In genomic region chr10:40845626-40846025, GRCm38 (mm10) we compare ENCODE assay signal across 21 mouse cellular contexts. TPM values are rescaled to one million over a fixed set of nuclear protein-coding genes. Genes with fewer than 3 reads are reported as not detected.
DNase-seq lines count a peak whose midpoint lies in the region; ATAC-seq and TF ChIP-seq lines count a peak whose summit lies in the region.
"Had no signal": no experiment of that assay in that cellular context is flagged by ENCODE, and none has a peak within 500 bp of the region (broad histone marks: within the 10 kb centered on the region; RNA-seq: fewer than 3 reads in every experiment).

No protein-coding gene starts in this region.

- TF ChIP-seq CTCF in left cerebral cortex, adult 2 months (IDR thresholded peaks at IDR 0.05), result no peak

- intact Hi-C loops in left cerebral cortex, adult 2 months (cut with DNase I), result loop anchor here (2.0 kb wide), 2 partner anchors 35 to 157 kb away; no protein-coding TSS in a partner anchor

- peak; percentile 33 for DNase-seq in cerebellum, adult 11 months
- no peak for DNase-seq in cerebellum, adult 8-10 months
- no peak for DNase-seq in left cerebral cortex, adult 2 months (ENCODE audit: extremely low spot score in 1 of 2, low spot score in 2 of 2)
- DNase-seq in left cerebral cortex, adult 9 months (ENCODE audit: low spot score in 2 of 2), result no peak
- DNase-seq in ZHBTc4 (ENCODE audit: low read depth, low spot score), result peak; percentile 36
- peak; percentile 76 to 78 for DNase-seq in cerebellum, postnatal 25 days
- no peak for DNase-seq in lung, postnatal 14 days
- DNase-seq: heart, postnatal 36 days; layer of hippocampus, postnatal 36 days; lung, adult 18-20 months; thymus, postnatal 14 days had no signal

- peak overlapping the region; percentile 81 for H3K27ac ChIP-seq in left cerebral cortex, adult 2 months
- H3K27ac ChIP-seq: forebrain, embryonic 10.5 days; stomach, postnatal 0 days had no signal

- ATAC-seq in megakaryocyte, adult 5-6 weeks (ENCODE audit: poor library complexity, severe bottlenecking), result no peak
- ATAC-seq: hindbrain, embryonic 16.5 days; intestine, embryonic 16.5 days; midbrain, embryonic 16.5 days had no signal

- no peak overlapping the region for H3K4me3 ChIP-seq in left cerebral cortex, adult 2 months
- H3K4me3 ChIP-seq: forebrain, embryonic 10.5 days; heart, embryonic 13.5 days had no signal

RNA-seq across cellular contexts. Expression of gene Cdc40, which starts 37.5 kb away (rescaled TPM):
- total RNA-seq in left cerebral cortex, adult 2 months (2021), result 10 to 100 TPM; 43.6 to 46.7 TPM
- 79.0 and 83.3 TPM in 2 replicates for total RNA-seq in megakaryocyte, adult 5-6 weeks (2015)
- total RNA-seq in megakaryocyte, adult 5-6 weeks (2017), result 37.7 and 39.5 TPM in 2 replicates

RNA-seq across cellular contexts. Expression of gene Wasf1, which starts 37.6 kb away (rescaled TPM):
- total RNA-seq in left cerebral cortex, adult 2 months (2021), result 100 to 1,000 TPM; 248 to 256 TPM
- total RNA-seq in megakaryocyte, adult 5-6 weeks (2015), result 0.32 TPM in 1 of 2 replicates, not detected in the other
- not detected in 2 replicates for total RNA-seq in megakaryocyte, adult 5-6 weeks (2017)
- total RNA-seq: CH12.LX; granulocyte monocyte progenitor cell, adult 5-6 weeks; megakaryocyte-erythroid progenitor cell, adult 5-6 weeks had no signal

Comparison
In these comparisons a context has a peak if more than half of its experiments do, and no peak if none do; other contexts are left out.
1. DNase-seq: peak in cerebellum, adult 11 months (single experiment), ZHBTc4 (single experiment) and cerebellum, postnatal 25 days (2 of 2); none in cerebellum, adult 8-10 months (single experiment), left cerebral cortex, adult 2 months (0 of 2), left cerebral cortex, adult 9 months (0 of 2) and lung, postnatal 14 days (single experiment).
2. RNA of gene Wasf1, which starts 37.6 kb away (total RNA-seq): 248 to 256 TPM in left cerebral cortex, adult 2 months; 0.32 TPM in megakaryocyte, adult 5-6 weeks; every median in the first group is over 100 times any median in the second.